Mouse (Mus musculus): Measurements from ENCODE around the gene Gramd1b. TPM values are rescaled to one million over a fixed set of nuclear protein-coding genes. Genes with fewer than 3 reads are reported as not detected.

Gene Gramd1b
- polyA plus RNA-seq, 1 experiment from 2014 or later = 6.5 TPM

GRCm38 (mm10) chr9:40348714-40349233 lies 182.4 kb downstream of the Gramd1b start:
- no peaks in the 10 kb centered on the region for H3K36me3 ChIP-seq (ENCODE audit: control insufficient read depth, insufficient read depth, low read length)
- peaks cover 18 to 28% of the 10 kb centered on the region in 2 experiments for H3K4me1 ChIP-seq (ENCODE audit: control insufficient read depth in 2 of 2, insufficient read depth in 2 of 2, low read length in 2 of 2)
- H3K4me2 ChIP-seq (ENCODE audit: low read length) = no peak overlapping the region
- H3K27me3 ChIP-seq (ENCODE audit: control insufficient read depth, insufficient read depth, low read length) = no peaks in the 10 kb centered on the region
- no peak overlapping the region for H3K4me3 ChIP-seq (ENCODE audit: control insufficient read depth in 1 of 2, insufficient read depth in 1 of 2, low read depth in 1 of 2, low read length in 2 of 2)
- 95% methylated on average over 8 of the region's 8 CpGs for WGBS
- no peak overlapping the region for H3K27ac ChIP-seq (replicated peaks in 1 of 2; ENCODE audit: control insufficient read depth in 1 of 2, insufficient read depth in 1 of 2, low read depth in 2 of 2, low read length in 2 of 2)
- H3K9me3 ChIP-seq (ENCODE audit: control insufficient read depth, low read length) = no peaks in the 10 kb centered on the region
- ATAC-seq (ENCODE audit: insufficient number of reproducible peaks, insufficient read depth, low FRiP score, low read depth) = no peak
- H3K9ac ChIP-seq (ENCODE audit: low read length) = no peak overlapping the region

GRCm38 (mm10) chr9:40346232-40346984 lies 184.8 kb downstream of the Gramd1b start:
- Histone ChIP-seq H3K9me3 (ENCODE audit: control insufficient read depth, low read length) (no peaks in the 10 kb centered on the region), H3K27ac (replicated peaks in 1 of 2; ENCODE audit: control insufficient read depth in 1 of 2, insufficient read depth in 1 of 2, low read depth in 2 of 2, low read length in 2 of 2) (no peak overlapping the region), H3K4me3 (ENCODE audit: control insufficient read depth in 1 of 2, insufficient read depth in 1 of 2, low read depth in 1 of 2, low read length in 2 of 2) (peak overlapping the region; percentile 20 to 30), H3K4me2 (ENCODE audit: low read length) (peak overlapping the region; percentile 63), H3K27me3 (ENCODE audit: control insufficient read depth, insufficient read depth, low read length) (no peaks in the 10 kb centered on the region), H3K4me1 (ENCODE audit: control insufficient read depth in 2 of 2, insufficient read depth in 2 of 2, low read length in 2 of 2) (peaks cover 18 to 28% of the 10 kb centered on the region in 2 experiments), H3K9ac (ENCODE audit: low read length) (peak overlapping the region; percentile 55), H3K36me3 (ENCODE audit: control insufficient read depth, insufficient read depth, low read length) (no peaks in the 10 kb centered on the region)
- peak; percentile 24; the same call in 1 of the 2 replicates for ATAC-seq (ENCODE audit: insufficient number of reproducible peaks, insufficient read depth, low FRiP score, low read depth)
- 26% methylated on average over 16 of the region's 16 CpGs for whole genome bisulfite sequencing

- Histone ChIP-seq H3K36me3 (ENCODE audit: control insufficient read depth, insufficient read depth, low read length) (no peaks in the 10 kb centered on the region), H3K27me3 (ENCODE audit: control insufficient read depth, insufficient read depth, low read length) (no peaks in the 10 kb centered on the region), H3K27ac (replicated peaks in 1 of 2; ENCODE audit: control insufficient read depth in 1 of 2, insufficient read depth in 1 of 2, low read depth in 2 of 2, low read length in 2 of 2) (no peak overlapping the region), H3K9me3 (ENCODE audit: control insufficient read depth, low read length) (no peaks in the 10 kb centered on the region), H3K4me1 (ENCODE audit: control insufficient read depth in 2 of 2, insufficient read depth in 2 of 2, low read length in 2 of 2) (peaks cover 18 to 29% of the 10 kb centered on the region in 2 experiments), H3K9ac (ENCODE audit: low read length) (peak overlapping the region; percentile 55), H3K4me3 (ENCODE audit: control insufficient read depth in 1 of 2, insufficient read depth in 1 of 2, low read depth in 1 of 2, low read length in 2 of 2) (peak overlapping the region; percentile 20 to 30), H3K4me2 (ENCODE audit: low read length) (peak overlapping the region; percentile 63)
- ATAC-seq (ENCODE audit: insufficient number of reproducible peaks, insufficient read depth, low FRiP score, low read depth) = peak; percentile 11; the same call in 1 of the 2 replicates
- 24% methylated on average over 13 of the region's 13 CpGs for WGBS
Observed at GRCm38 (mm10) chr9:40345493-40346231, 185.5 kb downstream of the Gramd1b start.

GRCm38 (mm10) chr9:40344801-40345492 lies 186.2 kb downstream of the Gramd1b start:
- Histone ChIP-seq H3K27ac (replicated peaks in 1 of 2; ENCODE audit: control insufficient read depth in 1 of 2, insufficient read depth in 1 of 2, low read depth in 2 of 2, low read length in 2 of 2) (no peak overlapping the region), H3K4me2 (ENCODE audit: low read length) (no peak overlapping the region; the same call in 1 of the 2 replicates), H3K4me3 (ENCODE audit: control insufficient read depth in 1 of 2, insufficient read depth in 1 of 2, low read depth in 1 of 2, low read length in 2 of 2) (no peak overlapping the region), H3K4me1 (ENCODE audit: control insufficient read depth in 2 of 2, insufficient read depth in 2 of 2, low read length in 2 of 2) (peaks cover 18 to 36% of the 10 kb centered on the region in 2 experiments), H3K9me3 (ENCODE audit: control insufficient read depth, low read length) (no peaks in the 10 kb centered on the region), H3K36me3 (ENCODE audit: control insufficient read depth, insufficient read depth, low read length) (no peaks in the 10 kb centered on the region), H3K27me3 (ENCODE audit: control insufficient read depth, insufficient read depth, low read length) (no peaks in the 10 kb centered on the region), H3K9ac (ENCODE audit: low read length) (no peak overlapping the region)
- ATAC-seq (ENCODE audit: insufficient number of reproducible peaks, insufficient read depth, low FRiP score, low read depth) = no peak; the same call in 1 of the 2 replicates
- 42% methylated on average over 10 of the region's 10 CpGs for WGBS

- Histone ChIP-seq H3K27me3 (ENCODE audit: control insufficient read depth, insufficient read depth, low read length) (no peaks in the 10 kb centered on the region), H3K36me3 (ENCODE audit: control insufficient read depth, insufficient read depth, low read length) (no peaks in the 10 kb centered on the region), H3K4me3 (ENCODE audit: control insufficient read depth in 1 of 2, insufficient read depth in 1 of 2, low read depth in 1 of 2, low read length in 2 of 2) (no peak overlapping the region), H3K4me1 (ENCODE audit: control insufficient read depth in 2 of 2, insufficient read depth in 2 of 2, low read length in 2 of 2) (peaks cover 18 to 38% of the 10 kb centered on the region in 2 experiments), H3K4me2 (ENCODE audit: low read length) (no peak overlapping the region), H3K9ac (ENCODE audit: low read length) (no peak overlapping the region), H3K27ac (replicated peaks in 1 of 2; ENCODE audit: control insufficient read depth in 1 of 2, insufficient read depth in 1 of 2, low read depth in 2 of 2, low read length in 2 of 2) (no peak overlapping the region), H3K9me3 (ENCODE audit: control insufficient read depth, low read length) (no peaks in the 10 kb centered on the region)
- ATAC-seq (ENCODE audit: insufficient number of reproducible peaks, insufficient read depth, low FRiP score, low read depth) = no peak
- 81% methylated on average over 7 of the region's 7 CpGs for whole genome bisulfite sequencing
Observed at GRCm38 (mm10) chr9:40343828-40344227, 187.4 kb downstream of the Gramd1b start.

- H3K27ac ChIP-seq (replicated peaks in 1 of 2; ENCODE audit: control insufficient read depth in 1 of 2, insufficient read depth in 1 of 2, low read depth in 2 of 2, low read length in 2 of 2) = no peak overlapping the region
- 94% methylated on average over 9 of the region's 9 CpGs for WGBS
- peaks cover 18 to 38% of the 10 kb centered on the region in 2 experiments for H3K4me1 ChIP-seq (ENCODE audit: control insufficient read depth in 2 of 2, insufficient read depth in 2 of 2, low read length in 2 of 2)
- H3K9ac ChIP-seq (ENCODE audit: low read length) = no peak overlapping the region
- H3K9me3 ChIP-seq (ENCODE audit: control insufficient read depth, low read length) = no peaks in the 10 kb centered on the region
- no peaks in the 10 kb centered on the region for H3K27me3 ChIP-seq (ENCODE audit: control insufficient read depth, insufficient read depth, low read length)
- ATAC-seq (ENCODE audit: insufficient number of reproducible peaks, insufficient read depth, low FRiP score, low read depth) = no peak
- H3K36me3 ChIP-seq (ENCODE audit: control insufficient read depth, insufficient read depth, low read length) = no peaks in the 10 kb centered on the region
- H3K4me2 ChIP-seq (ENCODE audit: low read length) = no peak overlapping the region
- no peak overlapping the region for H3K4me3 ChIP-seq (ENCODE audit: control insufficient read depth in 1 of 2, insufficient read depth in 1 of 2, low read depth in 1 of 2, low read length in 2 of 2)
Observed at GRCm38 (mm10) chr9:40343053-40343652, 188.0 kb downstream of the Gramd1b start.

- Histone ChIP-seq H3K27me3 (ENCODE audit: control insufficient read depth, insufficient read depth, low read length) (no peaks in the 10 kb centered on the region), H3K4me3 (ENCODE audit: control insufficient read depth in 1 of 2, insufficient read depth in 1 of 2, low read depth in 1 of 2, low read length in 2 of 2) (no peak overlapping the region), H3K4me2 (ENCODE audit: low read length) (no peak overlapping the region), H3K4me1 (ENCODE audit: control insufficient read depth in 2 of 2, insufficient read depth in 2 of 2, low read length in 2 of 2) (peaks cover 18 to 38% of the 10 kb centered on the region in 2 experiments), H3K9me3 (ENCODE audit: control insufficient read depth, low read length) (no peaks in the 10 kb centered on the region), H3K36me3 (ENCODE audit: control insufficient read depth, insufficient read depth, low read length) (no peaks in the 10 kb centered on the region), H3K27ac (replicated peaks in 1 of 2; ENCODE audit: control insufficient read depth in 1 of 2, insufficient read depth in 1 of 2, low read depth in 2 of 2, low read length in 2 of 2) (no peak overlapping the region), H3K9ac (ENCODE audit: low read length) (no peak overlapping the region)
- 82% methylated on average over 7 of the region's 7 CpGs for WGBS
- ATAC-seq (ENCODE audit: insufficient number of reproducible peaks, insufficient read depth, low FRiP score, low read depth) = no peak
Observed at GRCm38 (mm10) chr9:40342101-40342500, 189.1 kb downstream of the Gramd1b start.

Measured in heart, embryonic 14.5 days (tissue).